Mouse (Mus musculus): ENCODE data around the gene Zdhhc3.
A peak's percentile ranks its signal among the peaks of the same experiment; 100 is the strongest.

The Zdhhc3 gene

DNA sequence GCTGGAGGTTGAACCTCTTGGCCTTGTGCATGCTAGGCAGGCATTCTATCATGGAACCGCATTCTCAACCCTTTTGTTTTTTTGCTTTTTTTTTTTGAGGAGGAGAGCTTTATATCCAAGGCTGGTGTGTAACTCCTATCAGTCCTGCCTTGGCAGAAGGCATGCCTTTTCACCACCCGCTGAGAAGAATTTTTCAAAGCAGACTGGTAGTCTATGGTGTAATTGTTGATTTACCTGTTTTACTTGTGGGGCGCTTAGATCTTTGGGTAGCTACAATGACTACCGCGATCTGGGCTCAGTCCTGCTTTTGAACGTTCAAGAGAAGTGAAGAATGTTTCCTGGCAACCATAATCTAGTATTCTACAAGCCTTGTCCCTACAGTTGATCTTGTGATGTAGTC is 926 bp upstream of the Zdhhc3 start:
- DNase-seq = no peak

DNA sequence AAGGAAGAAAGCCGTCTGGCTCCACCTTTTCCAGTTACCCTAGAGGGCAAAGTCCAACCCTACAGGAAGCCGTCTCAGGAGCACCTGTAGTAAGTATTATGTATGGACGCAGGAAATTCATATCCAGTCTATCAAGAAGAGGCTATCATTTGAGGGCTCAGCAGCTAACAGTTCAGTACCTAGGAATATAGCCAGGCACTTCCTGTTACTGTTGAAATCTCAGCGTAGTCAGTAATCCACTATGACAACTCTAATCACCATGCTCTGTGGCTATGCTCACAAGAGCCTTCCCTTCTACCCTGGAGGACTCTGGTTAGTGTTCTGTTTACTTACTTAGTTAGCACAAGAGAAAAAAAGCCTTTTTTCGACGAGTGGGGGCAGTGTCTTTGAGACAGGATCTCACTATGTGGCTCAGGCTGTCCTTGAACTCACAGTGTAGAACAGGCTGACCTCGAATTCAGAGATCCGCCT is 1.2 kb downstream of the Zdhhc3 start:
- DNase-seq = no peak

DNA sequence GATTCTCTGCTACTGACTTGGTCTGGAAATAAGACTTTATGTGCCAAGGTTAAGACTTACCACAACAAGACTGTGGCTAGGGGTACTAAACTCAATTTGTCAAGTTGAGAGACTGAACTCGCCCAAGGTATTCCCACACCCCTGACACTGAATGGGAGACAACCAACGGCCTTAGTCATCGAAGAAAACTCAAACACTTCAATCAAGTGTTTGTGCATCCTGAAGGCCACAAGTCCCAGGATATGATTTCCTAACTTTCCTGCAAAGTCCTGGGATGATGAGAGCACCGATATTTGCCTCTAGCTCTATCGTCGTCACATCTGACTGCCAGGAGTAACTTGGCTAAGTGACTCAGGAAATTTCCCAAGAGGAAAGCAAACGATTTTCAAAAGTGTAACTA is 3.8 kb downstream of the Zdhhc3 start:
- DNase-seq = no peak

DNA sequence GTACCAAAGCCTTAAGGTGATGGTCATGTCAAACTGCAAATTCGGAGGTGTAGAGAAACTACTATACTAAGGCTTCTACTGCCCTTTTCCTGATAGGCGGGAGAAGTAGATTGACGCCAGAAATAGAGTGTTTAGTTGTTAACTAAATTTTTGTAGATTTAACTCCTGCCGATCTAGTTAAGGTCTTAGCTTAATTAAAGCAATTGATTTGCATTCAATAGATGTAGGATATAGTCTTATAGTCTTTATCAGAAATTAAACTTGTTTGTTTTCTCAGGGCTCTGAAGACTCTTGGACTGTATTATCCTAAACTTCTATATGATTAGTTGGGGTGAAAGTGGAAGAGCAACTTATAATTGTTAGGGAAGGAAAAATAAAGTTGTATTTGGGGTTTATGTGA is 5.8 kb downstream of the Zdhhc3 start:
- no peak for DNase-seq

DNA sequence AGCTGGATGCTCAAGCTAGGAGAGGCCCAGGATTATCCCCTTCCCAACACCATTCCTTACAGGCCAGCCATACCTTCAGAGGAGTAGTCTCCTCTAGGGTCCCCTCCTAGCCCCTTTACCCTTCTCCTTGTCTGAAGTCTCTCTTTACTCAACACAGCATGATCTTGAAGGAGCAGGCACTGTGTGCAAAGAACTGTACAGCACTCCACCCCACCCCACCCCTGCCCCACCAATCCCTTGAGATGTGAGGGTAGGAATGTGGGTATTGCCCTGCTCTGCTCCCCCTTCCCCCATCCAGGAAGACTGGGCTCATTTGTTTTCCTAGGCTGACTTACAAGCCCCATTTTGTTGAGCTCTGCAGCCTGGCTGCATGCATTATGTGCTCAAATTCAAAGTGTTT is 8.6 kb downstream of the Zdhhc3 start:
- DNase-seq = no peak

DNA sequence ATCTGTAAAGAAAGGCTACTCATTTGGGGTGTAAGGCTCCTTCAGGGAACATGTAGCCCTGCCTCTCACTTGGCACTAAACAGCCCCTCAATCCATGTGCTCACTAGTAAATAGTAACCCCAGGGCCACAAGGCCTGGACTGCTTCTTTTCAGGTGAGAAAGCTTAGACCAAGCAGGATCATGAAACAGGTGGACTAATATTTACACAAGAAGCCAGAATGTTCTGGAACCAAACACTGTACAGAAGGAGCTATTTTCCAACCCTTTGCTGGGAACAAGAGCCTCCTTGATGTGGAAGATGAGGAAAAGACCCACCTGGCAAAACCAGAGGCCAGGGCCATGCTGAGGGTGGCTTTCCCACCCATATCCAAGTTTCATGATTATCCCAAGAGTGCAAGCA is 9.6 kb downstream of the Zdhhc3 start:
- DNase-seq = no peak

DNA sequence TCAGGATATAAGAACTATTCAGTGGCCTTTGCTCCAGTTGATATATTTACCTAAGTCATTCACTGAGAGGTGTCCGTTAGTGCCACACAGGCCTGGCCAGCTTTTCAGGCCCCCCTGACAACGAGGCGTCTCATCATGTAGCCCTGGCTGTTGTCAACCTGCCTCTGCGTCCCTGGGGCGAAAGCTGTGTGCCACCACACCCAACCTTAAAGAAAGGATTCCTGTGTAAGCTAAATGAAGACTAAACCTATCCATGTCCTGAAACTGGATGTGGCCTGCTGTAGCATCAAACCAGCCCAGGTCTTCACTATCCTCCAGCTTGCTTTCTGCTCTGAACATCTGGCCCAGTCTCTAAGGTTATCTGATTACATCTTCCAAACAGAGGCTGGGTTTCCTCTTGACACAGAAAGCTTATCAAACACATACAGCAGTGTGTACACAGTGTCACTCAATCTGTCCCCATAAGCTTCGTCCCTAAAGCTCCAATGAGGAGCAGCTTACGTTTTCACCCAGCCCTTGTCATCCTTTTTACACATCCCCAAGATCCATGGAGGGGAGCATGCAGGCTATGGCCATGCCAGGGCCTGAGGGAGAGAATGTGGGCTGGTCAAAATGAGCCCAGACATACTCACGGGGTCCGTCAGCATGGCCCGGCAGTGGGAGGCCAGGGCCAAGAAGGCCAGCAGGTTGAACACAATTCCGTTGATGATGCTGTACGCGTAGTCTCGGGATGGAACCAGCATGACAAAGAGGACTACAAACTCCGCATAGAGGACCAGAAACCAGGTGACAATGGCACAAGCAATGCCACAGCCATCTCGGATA is 13.2 kb downstream of the Zdhhc3 start:
- DNase-seq = no peak

DNA sequence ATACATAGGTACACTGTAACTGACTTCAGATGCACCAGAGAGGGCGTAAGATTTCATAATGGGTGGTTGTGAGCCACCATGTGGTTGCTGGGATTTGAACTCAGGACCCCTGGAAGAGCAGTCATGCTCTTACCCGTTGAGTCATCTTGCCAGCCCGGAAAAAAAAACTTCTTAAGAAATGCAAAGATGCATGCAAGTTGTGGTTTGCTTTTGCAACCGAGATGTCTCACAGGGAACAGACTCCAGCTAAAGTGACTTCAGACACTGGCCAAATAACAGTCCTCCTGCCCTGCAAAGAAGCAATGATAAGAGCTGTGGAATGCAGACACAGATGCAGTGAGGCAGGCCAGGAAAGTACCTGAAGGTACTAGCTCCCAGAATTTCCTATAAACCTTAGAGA is 22.2 kb downstream of the Zdhhc3 start:
- no peak for DNase-seq

DNA sequence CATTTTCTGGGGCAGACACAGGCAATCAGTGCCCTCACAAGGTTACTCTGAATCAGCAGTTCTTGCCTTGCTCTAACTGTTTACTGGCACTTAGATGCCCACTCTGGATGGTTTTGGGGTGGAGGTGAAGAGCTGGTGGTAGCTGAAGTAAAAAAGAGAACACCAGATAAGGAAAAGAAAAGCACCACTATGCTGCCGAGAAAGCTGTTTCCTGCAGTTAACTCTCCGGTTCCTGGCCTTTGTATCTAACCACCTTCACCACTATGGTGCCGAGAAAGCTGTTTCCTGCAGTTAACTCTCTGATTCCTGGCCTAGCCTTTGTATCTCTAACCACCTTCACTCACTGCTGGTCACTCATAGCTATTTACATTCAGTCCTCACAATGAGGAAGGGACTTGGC is 25.4 kb downstream of the Zdhhc3 start:
- no peak for DNase-seq

DNA sequence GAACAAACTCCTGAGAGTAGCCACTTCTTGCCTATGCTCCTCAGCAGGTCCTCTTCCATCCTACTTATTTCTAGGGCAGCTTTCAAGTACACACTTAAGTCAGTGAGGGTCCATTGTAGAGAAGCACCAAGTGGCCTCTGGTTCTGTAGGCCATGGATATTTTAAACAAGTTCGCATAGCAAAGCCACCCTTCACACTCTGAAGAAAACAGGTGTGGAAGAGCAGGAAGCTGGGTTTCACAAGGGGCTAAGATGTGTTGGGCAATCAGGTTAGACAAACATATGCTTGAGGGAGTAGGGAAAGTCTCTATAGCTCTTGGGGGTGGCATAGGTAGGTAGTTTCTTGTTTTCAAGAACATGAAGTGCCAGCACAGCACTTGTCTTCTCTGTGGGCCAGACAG is 27.6 kb downstream of the Zdhhc3 start:
- DNase-seq = no peak

DNA sequence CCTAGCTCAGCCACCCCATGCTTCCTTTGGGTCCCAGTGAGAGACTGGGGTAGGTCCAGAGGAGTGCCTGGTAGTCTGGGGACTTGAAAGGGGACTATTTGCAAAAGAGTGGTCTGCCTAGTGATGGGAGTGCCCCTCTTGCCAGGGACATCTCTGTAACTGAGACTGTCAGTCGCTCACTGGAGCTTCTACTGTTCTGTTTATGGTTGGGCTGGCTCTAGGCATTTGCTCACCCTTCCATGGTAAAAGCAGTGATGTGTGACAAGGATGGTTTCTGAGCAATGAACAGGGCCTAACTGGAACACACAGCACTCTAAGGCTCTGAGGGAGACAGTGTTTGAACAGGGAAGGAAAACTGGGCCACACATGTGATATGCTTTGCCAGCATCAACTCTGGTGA is 32.2 kb downstream of the Zdhhc3 start:
- DNase-seq = no peak

DNA sequence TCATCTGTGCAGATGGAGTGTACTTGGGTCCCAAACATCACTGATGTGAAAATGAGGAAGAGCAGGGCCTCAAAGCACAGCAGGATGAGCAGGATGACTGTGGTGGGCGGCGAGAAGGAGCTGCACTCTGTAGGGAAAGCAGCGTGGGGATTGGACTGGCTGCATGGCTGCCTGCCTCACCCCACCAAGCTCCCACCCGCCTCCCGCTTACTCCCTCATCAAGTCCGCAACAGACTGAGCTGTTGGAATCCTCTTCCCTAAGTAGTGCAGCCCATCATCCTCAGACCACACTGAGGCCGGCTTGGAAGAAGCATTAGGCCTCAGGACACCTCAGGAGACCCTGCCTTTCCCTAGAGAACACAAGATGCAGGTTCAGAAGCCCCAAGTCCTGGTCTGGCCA is 32.6 kb downstream of the Zdhhc3 start:
- DNase-seq = no peak

DNA sequence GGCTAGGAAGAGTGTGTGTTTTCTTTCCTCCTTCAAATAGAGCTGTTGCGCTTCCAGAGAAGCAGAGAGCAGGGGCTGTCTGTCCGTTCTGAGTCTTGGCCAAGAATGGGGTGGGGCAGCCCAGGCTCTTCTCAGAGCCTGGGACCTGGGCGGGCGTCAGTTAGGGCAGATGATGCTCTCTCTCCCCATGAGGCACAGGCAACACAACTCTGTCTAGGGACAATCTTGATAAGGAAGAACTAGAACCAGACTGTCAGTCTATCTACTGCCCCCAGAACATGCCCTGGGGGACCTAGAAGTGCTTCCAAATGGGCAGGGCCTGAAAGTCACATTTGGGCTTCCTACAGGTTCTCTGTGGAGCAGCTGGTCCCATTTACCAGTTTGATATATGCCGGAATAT is 33.9 kb downstream of the Zdhhc3 start:
- DNase-seq = no peak

DNA sequence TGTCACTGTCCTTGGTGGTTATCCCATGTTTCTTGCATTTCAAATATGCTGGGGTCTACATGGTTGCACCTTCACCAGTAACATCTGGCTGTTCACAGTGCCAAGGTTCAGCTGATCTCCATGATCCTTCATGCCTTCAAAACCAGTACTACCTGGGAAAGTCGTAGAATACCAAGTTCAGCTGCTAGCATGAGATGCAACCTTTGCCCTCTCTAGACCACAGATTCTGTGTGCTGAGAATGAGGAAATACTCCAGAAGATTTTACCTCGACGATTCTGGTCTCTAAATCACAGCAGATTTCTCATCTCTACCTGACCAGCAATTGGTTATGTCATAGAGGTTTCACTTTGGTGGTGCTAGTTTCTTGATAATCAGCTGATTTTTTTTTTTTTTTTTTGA is 52.8 kb downstream of the Zdhhc3 start:
- no peak for DNase-seq

DNA sequence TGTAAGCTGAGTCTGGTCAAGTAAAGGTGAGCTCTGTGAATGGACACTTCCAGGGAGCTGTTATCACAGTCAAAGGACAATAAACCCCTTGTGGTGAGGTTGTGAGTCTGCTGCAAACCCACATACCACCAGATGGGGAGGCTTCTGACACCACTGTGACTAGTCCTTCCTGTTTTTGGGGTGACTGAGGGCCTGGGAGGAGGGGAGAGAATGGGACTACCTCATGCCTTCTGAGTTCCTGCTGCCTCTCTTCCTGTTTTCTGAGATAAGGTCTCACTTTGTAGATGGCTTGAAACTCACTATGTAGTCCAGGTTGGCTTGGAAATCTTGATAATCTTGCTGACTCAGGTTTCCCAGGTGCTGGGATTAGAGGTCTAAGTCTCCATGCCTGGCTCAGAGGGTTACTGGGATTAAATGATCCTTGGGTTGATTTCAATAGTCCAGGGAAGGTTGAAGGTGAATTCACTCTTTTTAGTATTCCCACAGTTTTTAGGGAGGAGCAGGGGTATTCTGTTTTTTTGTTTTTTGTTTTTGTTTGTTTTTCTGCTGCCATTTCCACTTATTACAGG is 54.2 kb downstream of the Zdhhc3 start:
- DNase-seq = peak; percentile 3 to 25

DNA sequence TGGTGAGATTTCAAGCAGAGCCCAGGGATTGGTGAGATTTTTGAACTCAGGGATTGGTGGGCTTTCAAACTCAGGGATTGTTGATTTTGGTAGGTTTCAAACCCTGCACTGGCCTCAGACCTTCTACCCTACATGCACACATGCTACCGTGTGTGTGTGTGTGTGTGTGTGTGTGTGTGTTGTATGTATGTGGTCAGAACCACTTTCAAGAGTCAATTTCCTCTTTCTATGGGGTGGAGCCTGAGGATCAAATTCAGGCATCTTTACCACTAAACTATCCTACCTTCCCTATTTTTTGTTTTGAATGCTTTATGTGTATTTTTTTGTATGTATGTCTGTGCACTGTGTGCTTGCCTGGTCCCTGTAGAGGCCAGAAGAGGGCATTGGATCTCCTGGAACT is 65.3 kb downstream of the Zdhhc3 start:
- no peak for DNase-seq

DNA sequence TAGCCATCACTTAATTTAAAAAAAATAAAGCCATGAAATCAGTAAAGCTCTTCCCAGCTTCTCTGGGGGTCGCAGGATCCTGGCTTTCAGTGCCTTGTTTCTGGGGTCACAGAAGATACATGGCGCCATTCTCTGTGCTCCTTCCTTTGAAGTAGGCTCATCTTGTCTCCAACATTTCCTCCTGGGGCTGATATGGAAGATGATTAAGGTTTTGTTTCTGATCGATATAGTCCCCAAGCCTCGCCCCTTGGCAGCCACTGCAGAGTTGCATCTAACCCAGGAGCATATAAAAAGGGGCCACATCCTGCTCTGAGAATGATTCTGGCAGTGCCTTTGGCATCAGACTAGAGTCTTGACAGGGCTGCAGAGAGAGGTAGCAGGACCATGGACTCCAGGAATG is 78.6 kb downstream of the Zdhhc3 start, which contains the start of gene Tgm4:
TSS of gene Tgm4 (plus strand) at position 301 of the 400 bp plus-strand sequence.
- no peak for DNase-seq

DNA sequence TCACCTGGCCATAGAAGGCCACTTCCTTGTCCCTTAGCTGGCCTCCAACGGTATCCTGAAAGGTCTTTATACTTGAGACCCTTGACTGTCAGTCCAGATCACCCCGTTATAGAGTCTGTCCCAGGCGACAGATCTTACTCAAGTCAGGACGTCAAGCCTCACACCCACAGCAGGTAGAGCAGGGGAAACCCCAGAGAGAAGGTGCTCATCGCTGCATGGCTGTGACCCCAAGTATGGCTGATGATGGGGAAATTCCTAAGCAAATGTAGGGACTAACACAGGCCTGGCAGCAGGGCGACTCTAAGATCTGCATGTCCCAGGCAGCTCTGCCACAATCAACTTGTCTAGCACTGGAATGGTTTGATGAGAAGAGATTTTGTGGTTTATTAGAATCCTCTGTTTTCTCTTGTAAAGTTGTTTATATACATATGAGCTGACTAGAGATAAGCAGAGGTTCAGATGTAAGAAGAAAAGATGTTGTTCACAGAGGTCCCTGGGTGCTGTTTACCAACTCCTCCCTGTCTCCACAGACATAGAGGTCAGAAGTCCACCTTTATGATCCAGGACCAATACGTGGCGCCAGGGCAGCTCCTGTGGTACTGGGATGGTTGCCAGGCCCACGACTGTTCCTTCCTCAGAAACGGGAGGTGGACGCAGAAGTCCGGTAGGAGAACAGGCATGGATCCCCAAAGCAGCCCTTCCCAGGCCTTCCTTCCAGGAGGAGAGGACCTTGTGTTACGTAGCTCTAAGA is 81.3 kb downstream of the Zdhhc3 start:
- no peak for DNase-seq

DNA sequence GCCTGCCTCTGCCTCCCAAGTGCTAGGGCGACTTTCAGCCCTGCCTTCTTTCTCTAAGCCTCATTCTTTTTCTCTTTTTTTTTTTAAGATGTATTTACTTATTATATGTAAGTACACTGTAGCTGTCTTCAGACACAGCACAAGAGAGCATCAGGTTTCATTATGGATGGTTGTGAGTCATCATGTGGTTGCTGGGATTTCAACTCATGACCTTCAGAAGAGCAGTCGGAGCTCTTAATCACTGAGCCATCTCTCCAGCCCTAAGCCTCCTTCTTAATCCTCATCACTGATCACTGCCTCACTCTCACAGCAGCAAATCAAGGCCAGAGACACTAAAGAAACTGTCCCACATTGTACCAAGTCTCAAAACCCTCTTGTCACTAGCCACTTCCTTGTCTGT is 88.8 kb downstream of the Zdhhc3 start:
- DNase-seq = no peak

DNA sequence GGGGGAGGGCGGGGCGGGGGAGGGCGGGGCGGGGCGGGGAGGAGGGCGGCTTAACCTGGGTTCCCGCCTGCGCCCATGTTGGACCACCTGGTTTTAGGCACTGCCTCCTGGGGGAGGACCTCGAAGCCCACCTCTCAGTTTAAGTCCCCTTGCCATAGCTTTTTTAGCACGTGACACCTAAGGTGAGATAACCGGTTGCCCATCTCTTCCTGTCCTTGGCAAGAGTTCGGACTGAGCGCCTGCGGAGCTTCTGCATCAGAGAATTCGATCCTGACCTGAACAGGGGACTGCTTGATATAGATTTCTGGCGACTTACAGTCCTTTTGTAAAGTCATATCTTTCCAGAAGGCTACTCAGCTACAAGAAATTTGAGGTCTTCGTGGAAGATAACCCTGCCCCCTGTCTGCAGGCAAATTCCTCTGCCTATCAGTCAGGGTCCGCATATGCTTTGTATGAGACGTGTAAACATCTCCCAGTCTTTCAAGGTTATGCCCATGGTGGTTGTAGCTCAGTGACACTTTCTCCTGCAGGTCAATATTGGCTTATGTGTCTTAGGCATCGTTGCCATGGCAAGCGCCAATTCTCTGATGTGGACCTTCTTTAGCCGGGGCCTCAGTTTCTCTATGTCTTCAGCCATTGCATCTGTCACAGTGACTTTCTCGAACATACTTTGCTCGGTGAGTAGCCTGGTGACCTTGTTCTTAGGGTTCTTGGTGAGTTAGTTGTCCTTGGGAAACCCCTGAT is 91.2 kb downstream of the Zdhhc3 start:
- DNase-seq = peak in 1 of 2 experiments; percentile 54

DNA sequence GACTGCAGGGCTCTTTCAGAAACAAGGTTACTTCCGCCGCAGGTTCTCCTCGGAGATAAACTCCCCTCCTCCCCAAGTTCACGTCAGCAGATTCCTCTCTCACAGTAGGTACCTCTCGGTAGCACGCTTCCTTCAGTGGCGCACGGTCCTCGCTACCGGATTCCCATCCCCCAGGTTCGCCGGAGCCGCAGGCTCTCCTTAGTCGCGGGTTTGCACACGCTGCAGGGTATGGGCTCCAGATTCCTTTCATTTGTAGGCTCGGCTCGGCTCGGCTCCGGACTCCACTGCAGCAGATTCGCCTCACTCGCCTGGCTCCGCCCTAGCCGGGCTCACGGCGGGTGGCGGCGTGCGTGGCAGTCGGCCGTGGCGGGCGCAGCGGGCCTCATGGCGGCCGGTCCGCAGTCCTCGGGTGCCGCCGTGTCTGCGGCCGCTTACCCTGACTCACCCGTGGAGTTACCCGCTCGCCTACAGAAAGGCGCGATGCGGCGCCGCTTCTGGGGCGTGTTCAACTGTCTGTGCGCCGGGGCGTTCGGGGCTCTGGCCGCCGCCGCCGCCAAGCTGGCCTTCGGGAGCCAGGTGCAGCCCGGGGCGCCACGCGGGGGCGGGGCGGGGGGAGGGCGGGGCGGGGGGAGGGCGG is 91.9 kb downstream of the Zdhhc3 start, which contains the start of gene Tmem42:
TSS of gene Tmem42 (plus strand) at position 332 of the 637 bp plus-strand sequence.
- DNase-seq = peak; percentile 71 to 85
